Mouse (Mus musculus) neural tube, postnatal 0 days (tissue): Measurements from ENCODE around the gene Muc20. TPM values are rescaled to one million over a fixed set of nuclear protein-coding genes. Genes with fewer than 3 reads are reported as not detected.

Experiments
- polyA plus RNA-seq: library from polyadenylated mRNA; unstranded; fragments of >200 nt; fragmentation: Nextera tagmentation; extraction: Ambion mirVana; gene quantifications from 2 replicates; pipeline ENCODE4 v1.2.1, GENCODE M21; 2015

Muc20 gene
- 0.10 TPM in 1 of 2 replicates, not detected in the other for polyA plus RNA-seq

GRCm38 (mm10) chr16:32797426-32797689 is at the start of gene Muc20:
Muc20 (minus strand) TSS chr16:32797435.

GRCm38 (mm10) chr16:32810321-32810720 is 13.1 kb upstream of the Muc20 start, which contains the start of gene Smbd1:
Smbd1 (minus strand) TSS chr16:32810477.

DNA sequence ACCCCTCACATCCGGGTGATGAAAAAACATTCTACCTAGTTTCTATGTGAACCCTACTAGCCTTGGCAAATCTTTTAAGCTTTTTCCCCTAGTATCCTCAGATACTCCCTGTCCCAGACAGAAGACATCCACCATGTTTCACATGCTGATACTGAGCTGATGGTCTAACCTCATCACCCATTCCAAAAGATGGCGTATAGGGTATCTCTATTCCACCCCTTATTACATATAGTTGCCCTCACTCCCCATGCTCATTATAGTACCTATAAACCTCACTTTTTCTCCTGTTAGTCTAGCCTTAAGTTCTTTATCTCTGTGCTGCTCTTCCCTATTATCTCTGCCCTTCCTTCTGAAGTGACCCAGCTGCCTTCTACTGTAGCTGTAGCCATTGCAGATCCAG is 61.6 kb downstream of the Muc20 start, which contains the start of gene Muc4:
Muc4 (plus strand) TSS at position 301 of the 400 bp plus-strand sequence.

Other genes starting within 250 kb of the Muc20 start
- 30.9 and 33.9 TPM in 2 replicates for gene Tfrc, start 188.5 kb downstream of the Muc20 start, polyA plus RNA-seq
- gene Tnk2, start 153.6 kb downstream of the Muc20 start, polyA plus RNA-seq = 20.6 and 23.5 TPM in 2 replicates
- gene Muc4, start 61.5 kb downstream of the Muc20 start, polyA plus RNA-seq = not detected in 2 replicates
- gene Smbd1, start 13.0 kb upstream of the Muc20 start, polyA plus RNA-seq = not detected in 2 replicates
- gene Fyttd1, start 80.1 kb upstream of the Muc20 start, polyA plus RNA-seq = 105 and 119 TPM in 2 replicates
- gene Rubcn, start 80.3 kb upstream of the Muc20 start, polyA plus RNA-seq = 21.9 and 25.3 TPM in 2 replicates
- gene Lrch3, start 116.7 kb upstream of the Muc20 start, polyA plus RNA-seq = 26.0 and 30.5 TPM in 2 replicates